Mouse (Mus musculus) liver, adult 2 months (tissue): ENCODE measurements around the gene Rheb. TPM values are rescaled to one million over a fixed set of nuclear protein-coding genes. Genes with fewer than 3 reads are reported as not detected.
"Not testable (repeated sequence)": the region's sequence is repeated elsewhere in the genome, so short reads cannot be mapped to it uniquely, and the experiment has no call there.

ENCODE experiments used
- DNase-seq: peaks from one replicate; pipeline ENCODE4 v3.0.0-alpha.2; 2011; ENCODE audit warnings: low read depth, low spot score; ENCODE audit errors: extremely low read depth
- H3K27ac ChIP-seq: fragments of 200-500 bp; replicated peaks from 2 replicates; pipeline ENCODE4 v1.5.1; 2012; ENCODE audit warnings: low read depth, mild to moderate bottlenecking, control low read depth, inconsistent platforms, low read length; ENCODE audit not compliant: insufficient read depth
- H3K27me3 ChIP-seq: fragments of 200-500 bp; 2 replicates; pipeline ENCODE4 v1.6.1; 2012; ENCODE audit warnings: mild to moderate bottlenecking, moderate library complexity, low read length, inconsistent platforms; ENCODE audit not compliant: control insufficient read depth, insufficient read depth
- H3K36me3 ChIP-seq: fragments of 200-500 bp; 2 replicates; pipeline ENCODE4 v1.6.1; 2012; ENCODE audit warnings: low read length, inconsistent platforms; ENCODE audit not compliant: control insufficient read depth, insufficient read depth
- H3K4me1 ChIP-seq: fragments of 200-500 bp; 2 replicates; pipeline ENCODE4 v1.6.1; 2011; ENCODE audit warnings: low read length; ENCODE audit not compliant: control insufficient read depth, insufficient read depth
- H3K4me3 ChIP-seq: fragments of 200-500 bp; 2 replicates; pipeline ENCODE4 v1.5.1; 2011; ENCODE audit warnings: low read depth, mild to moderate bottlenecking, control low read depth, low read length, moderate library complexity; ENCODE audit not compliant: insufficient read depth
- H3K79me2 ChIP-seq: fragments of 200-500 bp; 2 replicates; pipeline ENCODE4 v1.6.1; 2012; ENCODE audit warnings: inconsistent platforms, mild to moderate bottlenecking, low read length, moderate library complexity; ENCODE audit not compliant: control insufficient read depth, insufficient read depth
- H3K9ac ChIP-seq: fragments of 200-500 bp; 2 replicates; pipeline ENCODE4 v1.6.1; 2012; ENCODE audit warnings: low read depth, mild to moderate bottlenecking, control low read depth, inconsistent platforms, low read length
- CTCF ChIP-seq: fragments of 200-500 bp; IDR thresholded peaks from 2 replicates; pipeline ENCODE4 v1.5.1; 2011; ENCODE audit warnings: low read depth, low read length, control low read depth
- POLR2A ChIP-seq: fragments of 200-500 bp; IDR thresholded peaks from 2 replicates; pipeline ENCODE4 v1.6.1; 2011; ENCODE audit warnings: low read length, control low read depth; ENCODE audit not compliant: insufficient read depth; ENCODE audit errors: extremely low read depth
- WGBS: fragments of 180-500 bp; shearing (Covaris S2); methylation state at CpG from one replicate; pipeline ENCODE4 v1.1.7; 2018; 5-methylcytosine and 5-hydroxymethylcytosine counted together
- polyA plus RNA-seq: library from polyadenylated mRNA; depleted of rRNA; stranded (reverse); fragments of >200 nt; gene quantifications from 2 replicates; pipeline ENCODE4 v1.2.3, GENCODE M21; 2012
- total RNA-seq: library from RNA; depleted of rRNA; stranded (reverse); fragments of >200 nt; gene quantifications from 2 replicates; pipeline ENCODE4 v1.2.3, GENCODE M21; 2014

The Rheb gene
- total and polyA plus RNA-seq, 2 experiments, result 14.8 to 31.7 TPM

GRCm38 (mm10) chr5:24825365-24826055 lies 16.9 kb downstream of the Rheb start:
- no peak overlapping the region for H3K4me3 ChIP-seq
- TF ChIP-seq POLR2A (no peak), CTCF (no peak)
- peak overlapping the region; percentile 56 for H3K27ac ChIP-seq
- H3K4me1 ChIP-seq, result peaks cover 34% of the 10 kb centered on the region
- H3K79me2 ChIP-seq, result peaks cover 49% of the 10 kb centered on the region
- DNase-seq, result peak; percentile 54
- H3K27me3 ChIP-seq, result no peaks in the 10 kb centered on the region
- 66% methylated on average over 4 of the region's 4 CpGs for WGBS
- H3K9ac ChIP-seq, result no peak overlapping the region
- H3K36me3 ChIP-seq, result no peaks in the 10 kb centered on the region

DNA sequence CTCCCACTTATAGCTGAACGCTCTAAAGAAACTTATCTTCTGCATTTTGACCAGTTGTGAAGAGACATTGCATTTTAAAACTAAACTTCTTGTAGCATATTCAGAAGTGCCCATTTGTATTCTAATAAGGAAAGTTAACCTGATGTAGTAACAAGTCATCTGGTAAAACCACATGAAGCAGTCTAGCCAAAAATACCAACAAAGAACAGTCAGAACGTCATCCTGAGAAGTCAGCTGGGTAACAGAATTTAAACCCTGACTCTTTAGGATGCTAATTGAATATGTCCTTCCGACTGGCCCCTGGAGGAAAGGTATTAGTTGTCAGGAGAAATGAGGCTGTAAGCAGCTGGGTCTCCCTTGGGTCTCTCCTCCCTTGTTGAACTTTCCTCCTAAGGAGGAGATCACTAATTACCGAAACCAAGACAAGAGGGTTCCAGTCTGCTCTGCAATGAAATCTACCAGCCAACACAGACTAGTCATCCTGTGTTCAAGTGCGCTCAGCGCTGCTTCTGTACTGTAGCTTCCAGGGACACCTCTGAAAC lies 18.5 kb downstream of the Rheb start:
- WGBS, result 92% methylated on average over 6 of the region's 6 CpGs
- no peak overlapping the region for H3K4me3 ChIP-seq
- peak; percentile 20 for DNase-seq
- TF ChIP-seq CTCF (no peak), POLR2A (no peak)
- no peaks in the 10 kb centered on the region for H3K27me3 ChIP-seq
- no peaks in the 10 kb centered on the region for H3K36me3 ChIP-seq
- H3K4me1 ChIP-seq, result peaks cover 34% of the 10 kb centered on the region
- H3K79me2 ChIP-seq, result peaks cover 45% of the 10 kb centered on the region
- H3K27ac ChIP-seq, result no peak overlapping the region
- H3K9ac ChIP-seq, result no peak overlapping the region

- WGBS, result 84% methylated on average over 3 of the region's 3 CpGs
- no peak for DNase-seq
- Histone ChIP-seq H3K4me3 (no peak overlapping the region), H3K4me1 (peaks cover 28% of the 10 kb centered on the region), H3K36me3 (0 out of 2 replicates have a peak, but pooled peaks cover under 1% of the 10 kb centered on the region), H3K79me2 (peaks cover 39% of the 10 kb centered on the region), H3K27me3 (no peaks in the 10 kb centered on the region), H3K9ac (no peak overlapping the region), H3K27ac (no peak overlapping the region)
- TF ChIP-seq CTCF (no peak), POLR2A (no peak)
These were observed 19.6 kb downstream of the Rheb start for GRCm38 (mm10) chr5:24822781-24823180.

DNA sequence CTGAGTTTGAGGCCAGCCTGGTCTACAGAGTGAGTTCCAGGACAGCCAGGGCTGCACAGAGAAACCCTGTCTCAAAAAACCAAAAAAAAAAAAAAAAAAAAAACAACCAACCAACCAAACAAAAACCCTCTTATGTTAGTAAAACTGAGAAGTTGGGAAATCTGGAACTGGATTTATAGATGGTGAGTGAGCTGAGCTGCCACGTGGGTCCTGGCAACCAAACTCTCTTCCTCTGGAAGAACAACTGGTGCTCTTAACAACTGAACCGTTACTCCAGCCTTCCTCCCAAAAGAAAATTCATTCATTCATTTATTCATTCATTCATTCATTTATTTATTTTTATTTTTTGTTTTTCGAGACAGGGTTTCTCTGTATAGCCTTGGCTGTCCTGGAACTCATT lies 20.2 kb downstream of the Rheb start:
- 79% methylated on average over 3 of the region's 3 CpGs for WGBS
- not testable (repeated sequence) for H3K27ac ChIP-seq, H3K9ac ChIP-seq, H3K36me3 ChIP-seq, H3K4me3 ChIP-seq, DNase-seq, H3K27me3 ChIP-seq
- Histone ChIP-seq H3K79me2 (peaks cover 36% of the 10 kb centered on the region), H3K4me1 (peaks cover 24% of the 10 kb centered on the region)

GRCm38 (mm10) chr5:24821403-24821841 lies 21.0 kb downstream of the Rheb start:
- Histone ChIP-seq H3K4me1 (peaks cover 20% of the 10 kb centered on the region), H3K27ac (no peak overlapping the region), H3K9ac (no peak overlapping the region), H3K79me2 (peaks cover 33% of the 10 kb centered on the region), H3K4me3 (no peak overlapping the region), H3K27me3 (no peaks in the 10 kb centered on the region), H3K36me3 (peaks cover 12% of the 10 kb centered on the region; the same call in 1 of the 2 replicates)
- DNase-seq, result no peak
- 67% methylated on average over 3 of the region's 3 CpGs for WGBS
- no peak for TF ChIP-seq POLR2A
- no peak for TF ChIP-seq CTCF

- no peak overlapping the region for H3K9ac ChIP-seq
- no peak for DNase-seq
- peaks cover 27% of the 10 kb centered on the region for H3K79me2 ChIP-seq
- TF ChIP-seq CTCF (no peak), POLR2A (no peak)
- WGBS, result 92% methylated on average over 5 of the region's 5 CpGs
- no peaks in the 10 kb centered on the region for H3K27me3 ChIP-seq
- H3K27ac ChIP-seq, result no peak overlapping the region
- H3K36me3 ChIP-seq, result peaks cover 18% of the 10 kb centered on the region
- no peak overlapping the region for H3K4me3 ChIP-seq
- peaks cover 14% of the 10 kb centered on the region; the same call in 1 of the 2 replicates for H3K4me1 ChIP-seq
These were observed 21.8 kb downstream of the Rheb start for GRCm38 (mm10) chr5:24820627-24821026.
